Mouse (Mus musculus): ENCODE data around the gene Dap. TPM values are rescaled to one million over a fixed set of nuclear protein-coding genes. Genes with fewer than 3 reads are reported as not detected.

The Dap gene
- total RNA-seq (2021): 10 to 100 TPM; 18.0 to 19.8 TPM

DNA sequence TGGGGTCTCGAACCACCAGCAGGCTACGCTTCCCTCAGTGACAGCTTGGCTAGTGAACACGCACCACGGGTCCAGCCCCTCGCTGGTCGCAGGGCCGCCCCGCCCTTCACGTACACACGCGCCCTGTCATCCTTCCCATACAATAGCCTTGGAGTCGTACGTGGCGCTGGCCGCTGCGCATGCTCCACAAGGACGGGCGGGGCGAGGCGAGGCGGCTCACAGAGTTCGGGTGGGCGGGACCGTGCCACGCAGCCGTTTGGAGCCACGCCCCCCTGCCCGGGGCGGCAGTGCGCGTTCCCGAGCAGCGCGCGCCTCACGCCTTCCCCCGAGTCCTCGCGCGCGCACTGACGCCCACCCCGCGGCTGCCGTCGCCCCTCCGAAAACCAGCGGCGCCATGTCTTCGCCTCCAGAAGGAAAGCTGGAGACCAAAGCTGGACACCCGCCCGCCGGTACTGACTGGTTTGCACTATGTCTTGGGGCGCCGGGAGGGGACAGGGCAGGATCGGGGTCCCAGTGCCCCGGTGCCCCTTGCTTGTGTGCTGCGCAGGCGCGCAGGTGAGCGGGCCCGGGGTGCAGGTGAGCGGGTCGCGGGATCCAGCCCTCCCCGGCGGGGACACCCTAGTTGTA is at the start of gene Dap:
Dap (plus strand) TSS at position 180 of the 627 bp plus-strand sequence.
- peak; percentile 97 to 98 for DNase-seq
- intact Hi-C loops (cut with DNase I): loop anchor here (5.0 to 10.0 kb wide), 3 partner anchors 138 to 381 kb away; partner anchors contain the start of genes Cct5, Fam173b and Ropn1l

GRCm38 (mm10) chr15:31176566-31176965 is 47.5 kb upstream of the Dap start:
- no peak for DNase-seq
- intact Hi-C loops (cut with DNase I): no loop called here

DNA sequence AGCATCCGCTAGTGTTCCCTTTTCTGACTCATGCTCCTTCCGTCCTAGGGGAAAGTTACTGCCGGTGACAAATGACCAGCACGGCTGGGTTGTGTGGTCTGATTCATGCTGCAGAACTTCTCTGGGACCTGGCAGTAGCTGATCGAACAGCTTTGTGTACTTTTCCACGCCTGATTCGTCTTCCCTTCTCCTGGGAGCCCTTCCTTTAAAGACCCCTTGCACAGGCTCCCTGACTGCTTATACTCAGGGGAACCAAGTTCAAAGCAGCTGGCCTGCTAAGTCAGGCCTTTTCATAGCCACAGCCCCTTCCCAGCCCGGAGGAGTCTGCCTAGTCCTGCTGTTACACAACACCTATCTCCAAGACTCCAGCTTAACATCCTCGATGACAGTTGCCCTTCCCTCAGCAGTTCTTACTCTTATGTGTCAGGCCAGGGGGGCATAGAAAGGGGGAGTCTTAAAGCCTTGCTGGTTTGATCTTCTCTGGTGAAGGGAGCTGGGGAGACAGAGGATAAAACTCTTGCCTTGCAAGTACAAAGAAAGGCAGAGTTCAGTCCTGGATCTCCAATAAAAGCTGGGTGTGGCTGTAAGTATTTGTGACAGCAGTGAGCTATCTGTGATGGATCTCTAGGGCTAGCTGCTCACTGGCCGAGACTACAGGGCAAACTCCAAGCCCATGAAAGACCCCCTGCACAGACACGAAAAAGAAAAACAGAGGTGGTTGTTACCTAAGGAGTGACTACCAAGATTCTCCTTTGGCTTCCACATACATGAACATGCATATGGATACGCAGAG is 39.3 kb upstream of the Dap start:
- DNase-seq: peak in 1 of 2 experiments; percentile 29
- intact Hi-C loops (cut with DNase I): no loop called here

GRCm38 (mm10) chr15:31185506-31185905 is 38.6 kb upstream of the Dap start:
- intact Hi-C loops (cut with DNase I): no loop called here
- DNase-seq: no peak

DNA sequence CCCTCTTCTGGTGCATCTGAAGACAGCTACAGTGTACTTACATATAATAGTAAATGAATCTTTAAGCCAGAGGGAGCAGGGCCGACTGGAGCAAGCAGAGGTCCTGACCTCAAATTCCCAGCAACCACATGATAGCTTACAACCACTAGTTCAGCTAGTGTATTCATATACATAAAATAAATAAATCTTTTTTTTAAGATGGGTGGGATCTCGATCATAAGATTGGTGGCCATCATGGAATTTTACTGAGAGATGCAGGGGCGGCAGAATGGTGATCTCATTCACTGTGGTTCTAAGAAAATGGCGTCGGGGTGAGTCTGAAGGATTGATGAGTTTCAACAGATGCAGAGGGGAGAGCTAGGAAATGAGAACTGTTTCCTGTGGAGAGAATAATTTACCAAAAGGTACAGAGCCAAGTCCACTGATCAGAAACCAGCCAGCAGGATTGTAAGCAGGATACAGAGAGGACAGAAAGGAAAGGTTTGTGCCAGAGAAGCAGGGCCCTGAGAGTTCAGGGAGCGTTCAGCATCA is 37.7 kb upstream of the Dap start:
- DNase-seq: no peak
- intact Hi-C loops (cut with DNase I): no loop called here

DNA sequence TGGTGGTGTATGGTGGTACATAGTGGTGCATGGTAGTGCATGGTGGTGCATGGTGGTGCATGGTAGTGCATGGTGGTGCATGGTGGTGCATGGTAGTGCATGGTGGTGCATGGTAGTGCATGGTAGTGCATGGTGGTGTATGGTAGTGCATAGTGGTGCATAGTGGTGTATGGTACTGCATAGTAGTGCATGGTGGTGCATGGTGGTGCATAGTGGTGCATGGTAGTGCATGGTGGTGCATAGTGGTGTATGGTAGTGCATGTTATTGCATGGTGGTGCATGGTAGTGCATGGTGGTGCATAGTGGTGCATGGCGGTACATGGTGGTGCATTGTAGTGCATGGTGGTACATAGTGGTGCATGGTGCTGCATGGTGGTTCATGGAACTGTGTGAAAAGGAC is 31.6 kb upstream of the Dap start:
- no peak for DNase-seq
- intact Hi-C loops (cut with DNase I): no loop called here

DNA sequence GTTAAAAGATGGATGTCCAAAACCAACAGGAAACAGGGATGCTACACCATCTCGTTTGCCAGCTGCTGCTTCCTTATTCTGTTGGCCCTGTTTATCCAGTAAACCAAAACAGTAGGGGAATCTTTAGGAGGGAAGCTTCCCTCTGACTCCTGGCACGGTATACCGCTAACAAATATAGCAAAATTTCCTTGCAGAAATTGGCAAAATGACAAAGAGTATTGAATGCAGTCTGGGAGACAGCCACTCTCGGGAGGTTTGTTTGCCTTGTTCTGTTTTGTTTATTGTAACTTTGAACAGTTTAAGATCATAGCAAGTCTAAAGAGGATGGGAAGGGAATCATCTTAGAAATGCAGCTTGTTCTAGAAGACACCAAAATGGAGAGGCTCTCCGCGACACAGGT is 28.3 kb upstream of the Dap start:
- DNase-seq: no peak
- intact Hi-C loops (cut with DNase I): no loop called here

DNA sequence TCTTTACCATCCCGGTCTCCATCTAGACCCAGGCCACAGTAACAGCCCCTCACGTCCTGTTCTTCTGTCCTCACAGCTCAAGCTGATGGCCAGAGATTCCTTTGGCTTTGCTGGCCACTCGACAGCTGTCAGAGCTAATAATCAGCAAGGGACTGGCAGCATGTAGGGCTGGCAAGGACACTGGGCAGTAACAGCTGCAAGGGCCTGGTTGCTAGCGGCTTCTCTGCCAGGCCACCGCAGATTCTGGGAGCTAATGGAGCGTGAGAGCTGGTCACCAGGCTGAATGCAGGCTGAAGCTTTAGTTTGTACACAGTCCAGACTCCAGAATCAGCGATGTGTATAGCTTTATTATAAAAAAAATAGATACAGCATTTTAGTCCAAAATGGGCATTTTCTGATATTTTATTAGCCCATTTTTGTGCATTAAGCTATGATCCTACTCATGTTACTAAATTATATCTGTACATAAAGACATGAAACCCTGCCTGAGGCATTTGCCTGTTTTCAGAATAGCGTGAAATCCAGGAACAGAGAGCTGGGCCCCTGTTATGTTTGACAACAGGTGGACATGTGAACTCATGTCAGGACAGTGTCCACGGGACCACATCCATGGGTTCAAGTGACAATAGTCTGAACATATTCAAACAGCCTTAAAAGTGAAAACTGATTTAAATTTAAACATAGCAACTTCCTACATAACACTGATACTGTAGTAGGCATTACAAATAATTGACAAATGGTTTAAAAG is 16.6 kb upstream of the Dap start:
- DNase-seq: no peak
- intact Hi-C loops (cut with DNase I): no loop called here

- intact Hi-C loops (cut with DNase I): no loop called here
- no peak for DNase-seq
Observed at GRCm38 (mm10) chr15:31211910-31212309, 12.2 kb upstream of the Dap start.

DNA sequence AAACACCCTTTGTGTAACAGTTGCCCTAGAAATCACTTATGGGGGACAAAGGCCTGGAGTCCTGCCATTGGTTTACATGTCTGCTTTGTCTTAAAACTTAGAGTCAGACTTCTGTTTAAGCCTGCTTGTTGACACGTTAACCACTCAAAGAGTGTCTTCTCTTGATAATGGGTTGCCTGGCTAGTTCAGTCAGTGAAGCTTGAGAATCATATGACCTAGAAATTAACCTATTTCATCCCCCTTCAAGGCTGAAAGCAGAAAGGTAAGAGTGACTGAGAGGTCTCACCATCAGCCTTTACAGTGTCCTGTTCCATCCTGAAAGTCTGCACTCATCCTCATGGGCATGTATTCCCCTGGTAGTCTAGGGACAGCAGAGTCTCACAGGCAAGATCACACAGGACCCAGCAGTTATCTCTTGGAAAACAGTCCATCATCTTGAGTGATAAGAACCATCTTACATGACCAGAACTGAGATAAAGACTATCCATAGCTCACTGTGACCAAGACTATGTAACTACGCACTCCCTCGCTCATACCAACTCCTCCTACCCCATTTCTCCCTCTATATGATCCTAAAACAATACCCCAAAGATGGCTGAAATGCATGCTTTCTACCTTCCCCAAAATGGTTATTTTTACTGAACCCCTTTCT is 10.4 kb upstream of the Dap start:
- intact Hi-C loops (cut with DNase I): no loop called here
- DNase-seq: no peak

DNA sequence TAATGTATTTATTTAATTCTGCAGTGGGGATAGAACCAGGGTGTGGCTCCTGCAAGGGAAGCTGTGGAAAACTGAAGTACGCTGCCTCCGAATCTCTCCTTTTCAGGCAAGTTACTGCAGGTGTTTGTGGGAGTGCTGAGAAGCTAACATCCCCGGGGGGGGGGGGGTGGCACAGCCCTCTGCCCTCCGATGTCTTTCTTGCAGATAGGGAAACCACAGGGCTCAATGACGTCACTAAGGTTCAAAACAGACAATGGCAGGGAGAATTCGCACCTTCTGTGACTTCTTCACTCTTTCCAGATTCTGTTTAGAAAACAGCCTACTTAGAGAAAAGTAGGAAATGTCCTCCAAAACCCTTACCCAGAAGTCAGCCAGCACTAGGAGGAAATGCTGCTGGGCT is 1.9 kb upstream of the Dap start:
- intact Hi-C loops (cut with DNase I): loop anchor here (5.0 to 10.0 kb wide), 3 partner anchors 140 to 383 kb away; partner anchors contain the start of genes Cct5, Fam173b and Ropn1l
- DNase-seq: no peak

DNA sequence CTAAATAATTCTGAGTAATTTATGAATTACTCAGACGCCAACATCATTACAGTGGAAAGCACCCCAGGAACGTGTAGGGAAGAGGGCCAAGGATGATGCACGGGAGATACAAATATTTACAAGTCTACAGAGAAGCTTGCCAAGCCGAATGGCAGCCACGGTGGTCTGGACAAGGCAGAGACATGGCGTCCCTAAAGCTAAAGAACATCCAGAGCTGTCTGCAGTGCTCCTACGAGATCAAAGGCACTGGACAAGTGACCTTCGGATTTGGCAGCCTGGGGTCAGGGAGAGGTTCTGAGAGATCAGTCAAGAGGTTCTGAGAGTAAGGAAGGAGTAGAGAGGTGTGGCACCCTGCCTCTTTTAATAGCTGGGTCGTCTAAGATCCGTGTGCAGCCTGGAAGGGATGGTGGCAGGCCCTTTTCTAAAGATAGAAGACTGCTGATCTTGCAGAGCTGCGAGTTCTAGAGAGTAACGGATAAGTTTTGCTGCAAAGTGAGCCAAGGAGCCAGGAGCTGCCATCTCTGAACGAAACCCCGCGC is 449 bp upstream of the Dap start:
- intact Hi-C loops (cut with DNase I): loop anchor here (5.0 to 10.0 kb wide), 3 partner anchors 139 to 381 kb away; partner anchors contain the start of genes Cct5, Fam173b and Ropn1l
- no peak for DNase-seq

DNA sequence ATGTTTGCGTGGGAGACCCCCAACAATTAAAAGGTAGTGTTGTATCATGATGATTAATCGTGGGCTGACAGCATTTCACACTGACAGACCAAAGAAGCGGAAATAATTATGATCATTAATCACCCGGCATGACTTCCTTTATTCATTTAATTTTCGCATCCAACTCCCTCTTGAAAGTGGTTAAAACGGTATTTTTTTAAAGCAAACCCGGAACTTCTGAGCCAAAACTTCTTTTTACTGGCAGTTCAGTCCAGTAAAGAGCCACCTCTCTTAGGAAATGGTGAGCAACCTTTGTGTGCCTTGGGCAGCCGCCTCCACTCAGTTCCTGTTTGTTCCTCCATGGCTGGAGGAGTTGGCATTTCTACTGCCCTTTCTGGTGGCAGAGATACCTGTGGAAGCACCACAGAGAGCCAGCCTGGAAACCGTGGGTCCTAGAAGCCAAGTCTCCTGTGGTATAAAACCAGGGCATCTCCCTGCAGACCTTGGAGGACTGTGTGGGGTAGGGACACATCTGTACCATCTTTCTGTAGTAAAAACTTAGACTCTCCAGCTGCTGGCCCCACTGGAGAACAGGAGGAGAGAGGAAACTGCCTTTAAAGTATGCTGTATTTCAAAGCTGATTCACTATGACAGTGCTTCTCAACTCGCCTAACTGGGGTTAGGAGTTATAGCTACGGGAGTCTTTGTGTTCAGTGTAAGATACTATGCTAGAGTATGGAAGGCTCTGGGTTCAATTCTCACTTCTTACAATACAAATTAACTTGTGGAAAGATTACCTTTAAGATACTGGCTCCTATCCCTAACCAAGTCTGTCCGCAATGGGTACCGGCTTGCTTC is 910 bp downstream of the Dap start:
- no peak for DNase-seq
- intact Hi-C loops (cut with DNase I): loop anchor here (5.0 to 10.0 kb wide), 3 partner anchors 137 to 380 kb away; partner anchors contain the start of genes Cct5, Fam173b and Ropn1l

DNA sequence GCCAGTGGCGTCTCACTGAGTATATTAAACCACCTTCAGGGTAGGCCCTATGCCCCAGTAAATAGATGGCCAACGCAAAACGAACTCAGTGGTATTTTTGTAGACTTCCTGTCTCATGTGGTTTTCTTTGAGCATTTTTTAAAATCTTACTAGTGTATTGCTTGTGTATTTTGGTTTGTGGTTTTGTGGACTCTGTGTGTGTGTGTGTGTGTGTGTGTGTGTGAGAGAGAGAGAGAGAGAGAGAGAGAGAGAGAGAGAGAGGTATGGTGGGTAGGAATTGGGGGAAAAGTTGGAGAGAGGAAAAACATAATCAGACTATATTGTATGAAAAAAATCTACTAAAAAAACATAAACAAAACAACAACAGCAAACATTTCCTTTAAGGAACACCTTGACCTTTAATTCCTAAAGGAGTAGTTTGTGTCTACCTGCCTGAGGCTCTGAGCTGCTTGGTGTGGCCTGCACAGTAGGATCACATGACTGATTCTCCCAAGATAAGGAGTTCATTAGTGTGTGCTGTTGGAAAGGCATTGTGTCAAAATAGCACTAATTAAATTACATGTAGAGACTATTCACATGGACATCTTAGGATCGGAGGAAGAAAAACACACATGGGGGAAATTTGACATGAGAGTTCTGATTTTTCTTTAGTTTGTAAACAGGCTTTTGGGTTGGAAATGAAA is 1.7 kb downstream of the Dap start:
- no peak for DNase-seq
- intact Hi-C loops (cut with DNase I): loop anchor here (10.0 kb wide), 1 partner anchor 379 kb away; the partner anchor contains the start of genes Cct5 and Fam173b

DNA sequence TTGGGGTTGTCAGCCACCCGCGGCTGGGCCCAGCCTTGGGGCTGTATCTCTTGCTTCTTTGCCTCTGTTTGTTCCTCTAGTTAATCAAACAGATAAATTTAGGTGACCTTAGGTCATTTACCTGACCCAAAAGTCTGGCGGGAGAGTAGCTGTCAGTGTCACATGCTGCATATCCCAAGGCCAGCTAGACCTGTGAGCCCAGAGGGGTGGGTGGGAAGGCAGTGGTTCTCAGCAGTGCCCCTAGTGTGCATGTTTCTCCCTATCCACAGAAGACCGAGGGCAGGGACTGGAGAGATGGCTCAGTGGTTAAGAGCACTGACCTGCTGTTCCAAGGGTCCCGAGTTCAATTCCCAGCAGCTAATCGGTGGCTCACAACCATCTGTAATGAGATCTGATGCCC is 2.4 kb downstream of the Dap start:
- DNase-seq: no peak
- intact Hi-C loops (cut with DNase I): loop anchor here (10.0 kb wide), 1 partner anchor 378 kb away; the partner anchor contains the start of genes Cct5 and Fam173b

- DNase-seq: no peak
- intact Hi-C loops (cut with DNase I): loop anchor here (10.0 kb wide), 1 partner anchor 377 kb away; the partner anchor contains the start of genes Cct5 and Fam173b
Observed at GRCm38 (mm10) chr15:31227793-31228192, 3.7 kb downstream of the Dap start.

- intact Hi-C loops (cut with DNase I): no loop called here
- DNase-seq: no peak
Observed at GRCm38 (mm10) chr15:31233006-31233405, 8.9 kb downstream of the Dap start.

DNA sequence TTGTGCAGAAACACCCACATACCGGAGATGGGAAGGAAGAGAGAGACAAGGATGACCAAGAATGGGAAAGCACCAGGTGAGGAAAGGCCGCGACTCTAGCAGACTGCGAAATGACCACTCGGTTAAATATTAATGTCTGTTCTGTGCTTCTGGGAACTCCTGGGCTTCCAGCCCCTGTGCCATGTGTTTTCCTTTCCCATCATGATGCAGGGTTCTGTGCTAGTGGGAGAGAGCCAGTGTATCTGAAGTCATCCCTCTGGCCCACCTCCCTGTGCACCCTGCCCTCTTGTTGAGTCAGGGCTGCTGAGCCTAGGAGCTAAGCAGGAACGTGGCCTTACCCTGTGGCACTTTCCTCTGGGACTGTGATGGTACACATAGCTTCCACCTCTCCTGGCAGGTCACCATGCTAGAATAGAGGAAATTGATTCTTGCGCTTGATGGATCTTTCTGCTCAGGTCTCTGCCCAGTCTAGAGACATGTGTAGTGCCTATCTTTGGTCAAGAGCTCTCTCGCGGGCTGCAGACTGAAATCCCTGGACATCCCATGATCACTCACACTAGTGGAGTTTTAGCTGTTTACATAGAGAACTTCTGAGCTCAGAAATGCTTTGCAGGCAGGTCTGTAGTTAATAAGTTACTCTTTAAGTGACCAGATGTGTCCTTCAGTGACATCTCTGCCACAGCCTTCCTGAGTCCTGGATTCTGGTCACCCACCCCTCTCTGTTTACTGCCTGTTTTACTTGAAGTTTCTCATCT is 11.9 kb downstream of the Dap start:
- intact Hi-C loops (cut with DNase I): no loop called here
- no peak for DNase-seq

Measured in heart, postnatal 36 days (tissue).